Mouse (Mus musculus) heart, embryonic 14.5 days (tissue): Measurements from ENCODE around the gene Mettl5. TPM values are rescaled to one million over a fixed set of nuclear protein-coding genes. Genes with fewer than 3 reads are reported as not detected.

Source experiments
- ATAC-seq: fragments of 200-750 bp; cut with Nextera tagmentation; 2 replicates; pipeline ENCODE4 v1.8.0; 2017; ENCODE audit warnings: low read depth, moderate TSS enrichment; ENCODE audit not compliant: insufficient number of reproducible peaks, insufficient read depth, low FRiP score
- H3K27ac ChIP-seq, 2 experiments: fragments of 200-500 bp in 1 of 2; fragments of 300-500 bp in 1 of 2; sonication (generic) in 1 of 2; replicated peaks in 1 of 2; 2 replicates each; pipeline ENCODE4 v1.5.1; 2012 to 2014; ENCODE audit warnings: low read depth in 2 of 2, low read length in 2 of 2, control low read depth in 1 of 2, mild to moderate bottlenecking in 1 of 2, mixed read lengths in 1 of 2; ENCODE audit not compliant: control insufficient read depth in 1 of 2, insufficient read depth in 1 of 2
- H3K27me3 ChIP-seq: fragments of 300-500 bp; sonication (generic); 2 replicates; pipeline ENCODE4 v1.6.1; 2014; ENCODE audit warnings: mild to moderate bottlenecking, low read length, control low read depth; ENCODE audit not compliant: control insufficient read depth, insufficient read depth
- H3K36me3 ChIP-seq: fragments of 300-500 bp; sonication (generic); 2 replicates; pipeline ENCODE4 v1.6.1; 2014; ENCODE audit warnings: mild to moderate bottlenecking, control low read depth, low read length, mixed read lengths; ENCODE audit not compliant: control insufficient read depth, insufficient read depth
- H3K4me1 ChIP-seq, 2 experiments: fragments of 200-500 bp in 1 of 2; fragments of 300-500 bp in 1 of 2; sonication (generic) in 1 of 2; 2 replicates each; pipeline ENCODE4 v1.6.1; 2012 to 2014; ENCODE audit warnings: low read length in 2 of 2, control low read depth in 1 of 2, mixed read lengths in 1 of 2; ENCODE audit not compliant: control insufficient read depth in 2 of 2, insufficient read depth in 2 of 2
- H3K4me2 ChIP-seq: fragments of 300-500 bp; sonication (generic); 2 replicates; pipeline ENCODE4 v1.6.1; 2014; ENCODE audit warnings: mild to moderate bottlenecking, low read length
- H3K4me3 ChIP-seq, 2 experiments: fragments of 200-500 bp in 1 of 2; fragments of 300-500 bp in 1 of 2; sonication (generic) in 1 of 2; 2 replicates each; pipeline ENCODE4 v1.5.1; 2012 to 2014; ENCODE audit warnings: low read length in 2 of 2, mild to moderate bottlenecking in 2 of 2, control low read depth in 1 of 2, low read depth in 1 of 2, moderate library complexity in 1 of 2; ENCODE audit not compliant: control insufficient read depth in 1 of 2, insufficient read depth in 1 of 2
- H3K9ac ChIP-seq: fragments of 300-500 bp; sonication (generic); 2 replicates; pipeline ENCODE4 v1.6.1; 2014; ENCODE audit warnings: mild to moderate bottlenecking, low read length
- H3K9me3 ChIP-seq: fragments of 300-500 bp; sonication (generic); 2 replicates; pipeline ENCODE4 v1.6.1; 2016; ENCODE audit warnings: low read length, control low read depth; ENCODE audit not compliant: control insufficient read depth
- WGBS: fragments of 180-500 bp; shearing (Covaris S2); extraction: QIAGEN DNeasy Blood & Tissue Kit; methylation state at CpG from one replicate; pipeline ENCODE4 v1.1.7; 2014; 5-methylcytosine and 5-hydroxymethylcytosine counted together
- polyA plus RNA-seq: library from polyadenylated mRNA; unstranded; fragments of >200 nt; fragmentation: Nextera tagmentation; extraction: Ambion mirVana; gene quantifications from 2 replicates; pipeline ENCODE4 v1.2.1, GENCODE M21; 2014

The Mettl5 gene
- polyA plus RNA-seq, 1 experiment from 2014 or later = 44.1 TPM

DNA sequence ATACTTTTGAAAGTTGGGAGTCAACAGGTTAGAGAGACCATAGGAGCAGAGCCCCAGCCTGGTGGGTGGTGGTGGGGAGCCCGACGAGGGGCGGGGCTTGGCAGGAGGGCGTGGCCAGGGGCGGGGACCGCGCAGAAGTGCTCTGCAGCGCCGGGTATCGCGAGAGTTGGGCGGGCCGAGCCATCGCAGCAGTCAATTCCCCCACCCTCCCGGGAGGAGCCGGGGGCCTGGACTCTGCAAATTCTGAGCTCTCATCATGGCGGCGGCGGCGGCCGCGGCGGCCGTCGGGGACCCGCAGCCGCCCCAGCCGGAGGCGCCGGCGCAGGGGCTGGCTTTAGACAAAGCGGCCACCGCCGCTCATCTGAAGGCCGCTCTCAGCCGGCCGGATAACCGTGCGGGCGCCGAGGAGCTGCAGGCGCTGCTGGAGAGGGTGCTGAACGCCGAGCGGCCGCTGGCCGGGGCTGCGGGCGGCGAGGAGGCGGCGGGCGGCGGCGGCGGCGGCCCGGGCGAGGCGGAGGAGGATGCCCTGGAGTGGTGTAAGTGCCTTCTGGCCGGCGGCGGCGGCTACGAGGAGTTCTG is 11.7 kb upstream of the Mettl5 start, which contains the start of gene Ubr3:
Gene Ubr3 (plus strand): TSS at position 208 of the 579 bp plus-strand sequence.
- ATAC-seq = peak; percentile 94
- peak within 1 kb of the TSS; percentile 78 for H3K4me2 ChIP-seq
- peak within 1 kb of the TSS; percentile 87 to 99 for H3K4me3 ChIP-seq
- WGBS = under 1% methylated on average over 60 of the region's 65 CpGs
- no peaks in the 10 kb centered on the region for H3K27me3 ChIP-seq
- H3K36me3 ChIP-seq = peaks cover 14% of the 10 kb centered on the region
- H3K4me1 ChIP-seq = peaks cover 0 to 20% of the 10 kb centered on the region in 2 experiments; a peak in 2 of 4 replicates
- H3K9me3 ChIP-seq = no peaks in the 10 kb centered on the region
- H3K9ac ChIP-seq = peak within 1 kb of the TSS; percentile 99
- H3K27ac ChIP-seq = peak within 1 kb of the TSS; percentile 76 to 96

DNA sequence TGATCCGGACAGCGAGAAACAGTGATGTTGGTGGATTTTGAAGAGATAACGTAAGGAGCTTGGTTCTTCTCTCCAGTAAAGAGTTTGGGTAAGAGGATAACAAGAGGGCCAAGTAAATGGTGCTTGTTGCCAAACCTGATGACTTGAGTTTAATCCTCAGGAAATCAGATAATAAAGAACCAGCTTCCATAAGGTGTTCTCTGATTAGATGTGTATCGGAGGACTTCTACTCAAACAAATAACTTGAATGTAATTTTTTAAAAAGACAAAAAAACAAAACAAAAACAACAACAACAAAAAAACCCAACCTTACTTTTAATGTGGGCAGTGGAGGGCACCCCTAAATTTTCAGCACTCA is 10.8 kb upstream of the Mettl5 start:
- 89% methylated on average over 4 of the region's 4 CpGs for WGBS
- H3K27ac ChIP-seq = no peak overlapping the region
- H3K36me3 ChIP-seq = peaks cover 5% of the 10 kb centered on the region; the same call in 1 of the 2 replicates
- peaks cover 0 to 20% of the 10 kb centered on the region in 2 experiments; a peak in 2 of 4 replicates for H3K4me1 ChIP-seq
- no peak overlapping the region for H3K4me2 ChIP-seq
- H3K9me3 ChIP-seq = no peaks in the 10 kb centered on the region
- H3K4me3 ChIP-seq = no peak overlapping the region
- H3K27me3 ChIP-seq = no peaks in the 10 kb centered on the region
- ATAC-seq = no peak
- H3K9ac ChIP-seq = no peak overlapping the region

- H3K36me3 ChIP-seq = no peaks in the 10 kb centered on the region
Observed at GRCm38 (mm10) chr2:69895502-69896223, 10.2 kb upstream of the Mettl5 start.

DNA sequence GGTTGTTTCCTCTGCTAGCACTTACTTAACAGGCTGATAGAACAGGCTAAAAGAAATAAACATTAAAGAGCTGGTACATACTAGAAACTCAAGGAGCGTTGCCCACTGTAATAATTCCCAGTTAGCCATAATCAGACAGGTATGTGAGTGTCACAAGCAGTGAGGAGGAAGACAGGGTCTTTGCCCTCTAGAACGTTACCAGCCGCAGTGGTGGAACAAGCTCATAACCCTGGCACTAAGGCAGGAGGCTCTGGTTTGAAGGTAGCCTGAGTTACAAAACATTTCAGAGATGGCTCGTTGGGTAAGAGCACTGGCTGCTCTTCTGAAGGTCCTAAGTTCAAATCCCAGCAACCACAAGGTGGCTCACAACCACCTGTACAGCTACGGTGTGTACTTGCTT is 8.5 kb upstream of the Mettl5 start:
- Histone ChIP-seq H3K9ac (no peak overlapping the region), H3K27ac (no peak overlapping the region), H3K4me1 (peaks cover 0 to 6% of the 10 kb centered on the region in 2 experiments; a peak in 2 of 4 replicates), H3K9me3 (no peaks in the 10 kb centered on the region), H3K4me2 (no peak overlapping the region), H3K4me3 (no peak overlapping the region), H3K27me3 (no peaks in the 10 kb centered on the region), H3K36me3 (no peaks in the 10 kb centered on the region)
- ATAC-seq = no peak
- 68% methylated on average over 5 of the region's 5 CpGs for WGBS

More at GRCm38 (mm10) chr2:69895502-69896223, 10.2 kb upstream of the Mettl5 start:
- no peaks in the 10 kb centered on the region for H3K9me3 ChIP-seq
- 60% methylated on average over 14 of the region's 14 CpGs for WGBS
- no peak overlapping the region for H3K4me3 ChIP-seq
- H3K4me2 ChIP-seq = no peak overlapping the region
- no peak for ATAC-seq
- no peak overlapping the region for H3K27ac ChIP-seq
- H3K9ac ChIP-seq = no peak overlapping the region
- H3K4me1 ChIP-seq = peaks cover 0 to 20% of the 10 kb centered on the region in 2 experiments; a peak in 2 of 4 replicates
- no peaks in the 10 kb centered on the region for H3K27me3 ChIP-seq

DNA sequence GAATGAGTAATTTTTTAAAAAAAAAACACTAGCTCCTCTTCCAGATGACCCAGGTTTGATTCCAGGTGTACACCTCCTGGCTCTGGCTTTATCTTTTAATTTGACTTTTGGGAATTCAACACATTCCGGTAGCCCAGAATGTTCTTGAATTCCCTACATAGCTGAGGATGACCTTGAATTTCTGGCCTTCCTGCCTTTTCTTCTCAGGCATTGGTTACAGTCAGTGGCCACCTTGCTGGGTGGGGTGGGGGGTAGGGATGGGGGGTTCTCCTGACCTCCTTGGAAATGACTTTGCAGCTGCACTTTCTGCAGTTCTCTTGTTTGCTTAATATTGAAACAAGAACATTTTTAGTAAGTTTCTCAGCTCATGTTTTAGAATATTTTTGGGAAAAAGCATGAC is 7.7 kb upstream of the Mettl5 start:
- Histone ChIP-seq H3K4me2 (no peak overlapping the region), H3K36me3 (no peaks in the 10 kb centered on the region), H3K4me1 (no peaks in the 10 kb centered on the region), H3K27ac (no peak overlapping the region), H3K4me3 (no peak overlapping the region), H3K9ac (no peak overlapping the region), H3K9me3 (no peaks in the 10 kb centered on the region), H3K27me3 (no peaks in the 10 kb centered on the region)
- WGBS = 64% methylated on average over 1 of the region's 1 CpGs
- no peak for ATAC-seq

- ATAC-seq = no peak
- H3K36me3 ChIP-seq = no peaks in the 10 kb centered on the region
- 59% methylated on average over 7 of the region's 7 CpGs for WGBS
- H3K27ac ChIP-seq = no peak overlapping the region
- H3K27me3 ChIP-seq = no peaks in the 10 kb centered on the region
- no peak overlapping the region for H3K4me3 ChIP-seq
- no peak overlapping the region for H3K9ac ChIP-seq
- no peak overlapping the region for H3K4me2 ChIP-seq
- H3K9me3 ChIP-seq = no peaks in the 10 kb centered on the region
- H3K4me1 ChIP-seq = no peaks in the 10 kb centered on the region
Observed at GRCm38 (mm10) chr2:69890843-69891242, 5.4 kb upstream of the Mettl5 start.

- Histone ChIP-seq H3K9me3 (no peaks in the 10 kb centered on the region), H3K4me3 (no peak overlapping the region), H3K9ac (no peak overlapping the region), H3K4me1 (peaks cover 0 to 6% of the 10 kb centered on the region in 2 experiments; a peak in 1 of 4 replicates), H3K27ac (no peak overlapping the region), H3K4me2 (no peak overlapping the region), H3K36me3 (no peaks in the 10 kb centered on the region), H3K27me3 (no peaks in the 10 kb centered on the region)
- WGBS = 61% methylated on average over 2 of the region's 2 CpGs
- ATAC-seq = no peak
Observed at GRCm38 (mm10) chr2:69888957-69889356, 3.5 kb upstream of the Mettl5 start.
